Mouse (Mus musculus): Measurements from ENCODE around the gene Aldh1a2.

The Aldh1a2 gene

GRCm38 (mm10) chr9:71215248-71216035 is at the start of gene Aldh1a2:
Gene Aldh1a2, plus strand, starts transcription at chr9:71215789.
- no peak for DNase-seq (ENCODE audit: extremely low read depth, low read depth, low spot score)

GRCm38 (mm10) chr9:71166019-71166705 is 49.4 kb upstream of the Aldh1a2 start:
- DNase-seq (ENCODE audit: extremely low read depth, low read depth, low spot score) = no peak

GRCm38 (mm10) chr9:71166871-71167465 is 48.6 kb upstream of the Aldh1a2 start:
- no peak for DNase-seq (ENCODE audit: extremely low read depth, low read depth, low spot score)

GRCm38 (mm10) chr9:71167473-71168215 is 47.9 kb upstream of the Aldh1a2 start:
- no peak for DNase-seq (ENCODE audit: extremely low read depth, low read depth, low spot score)

- no peak for DNase-seq (ENCODE audit: extremely low read depth, low read depth, low spot score)
Observed at GRCm38 (mm10) chr9:71168511-71168910, 47.1 kb upstream of the Aldh1a2 start, which contains the start of gene Aqp9. Gene Aqp9, minus strand, starts transcription at chr9:71168682.

- no peak for DNase-seq (ENCODE audit: extremely low read depth, low read depth, low spot score)
Observed at GRCm38 (mm10) chr9:71173533-71173932, 42.1 kb upstream of the Aldh1a2 start.

- peak; percentile 69 for DNase-seq (ENCODE audit: extremely low read depth, low read depth, low spot score)
Observed at GRCm38 (mm10) chr9:71174316-71174975, 41.1 kb upstream of the Aldh1a2 start.

- DNase-seq (ENCODE audit: extremely low read depth, low read depth, low spot score) = no peak
Observed at GRCm38 (mm10) chr9:71175686-71176085, 39.9 kb upstream of the Aldh1a2 start.

- DNase-seq (ENCODE audit: extremely low read depth, low read depth, low spot score) = no peak
Observed at GRCm38 (mm10) chr9:71179276-71179896, 36.2 kb upstream of the Aldh1a2 start.

- no peak for DNase-seq (ENCODE audit: extremely low read depth, low read depth, low spot score)
Observed at GRCm38 (mm10) chr9:71179964-71180700, 35.5 kb upstream of the Aldh1a2 start.

GRCm38 (mm10) chr9:71185285-71185684 is 30.3 kb upstream of the Aldh1a2 start:
- no peak for DNase-seq (ENCODE audit: extremely low read depth, low read depth, low spot score)

- no peak for DNase-seq (ENCODE audit: extremely low read depth, low read depth, low spot score)
Observed at GRCm38 (mm10) chr9:71185823-71186222, 29.8 kb upstream of the Aldh1a2 start.

GRCm38 (mm10) chr9:71187396-71187795 is 28.2 kb upstream of the Aldh1a2 start:
- DNase-seq (ENCODE audit: extremely low read depth, low read depth, low spot score) = no peak

GRCm38 (mm10) chr9:71188647-71189415 is 26.8 kb upstream of the Aldh1a2 start:
- DNase-seq (ENCODE audit: extremely low read depth, low read depth, low spot score) = no peak

- no peak for DNase-seq (ENCODE audit: extremely low read depth, low read depth, low spot score)
Observed at GRCm38 (mm10) chr9:71198826-71199225, 16.8 kb upstream of the Aldh1a2 start.

GRCm38 (mm10) chr9:71202265-71202664 is 13.3 kb upstream of the Aldh1a2 start:
- DNase-seq (ENCODE audit: extremely low read depth, low read depth, low spot score) = no peak

GRCm38 (mm10) chr9:71209299-71209698 is 6.3 kb upstream of the Aldh1a2 start:
- DNase-seq (ENCODE audit: extremely low read depth, low read depth, low spot score) = no peak

- no peak for DNase-seq (ENCODE audit: extremely low read depth, low read depth, low spot score)
Observed at GRCm38 (mm10) chr9:71210870-71211269, 4.7 kb upstream of the Aldh1a2 start.

- DNase-seq (ENCODE audit: extremely low read depth, low read depth, low spot score) = no peak
Observed at GRCm38 (mm10) chr9:71213636-71214035, 2.0 kb upstream of the Aldh1a2 start.

Data from fat pad, adult 2 months (tissue).